Mouse (Mus musculus): ENCODE data around the gene Oxt.

Oxt gene

DNA sequence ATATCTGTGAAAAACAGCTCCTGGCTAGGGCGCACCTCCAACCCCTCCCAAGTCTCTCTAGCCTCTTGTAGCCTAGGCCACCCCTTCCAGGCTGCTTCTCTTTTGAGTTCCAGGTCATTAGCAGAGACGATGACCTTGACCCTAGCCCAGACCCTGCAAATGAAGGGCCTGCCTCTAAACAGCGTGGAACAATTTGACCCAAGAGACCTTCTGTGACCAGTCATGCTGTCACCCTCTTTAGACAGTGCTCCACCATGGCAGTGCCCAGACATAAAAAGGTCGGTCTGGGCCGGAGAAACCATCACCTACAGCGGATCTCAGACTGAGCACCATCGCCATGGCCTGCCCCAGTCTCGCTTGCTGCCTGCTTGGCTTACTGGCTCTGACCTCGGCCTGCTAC lies at the start of gene Oxt:
Gene Oxt (plus strand): TSS at position 301 of the 400 bp plus-strand sequence.
- no peak for DNase-seq

DNA sequence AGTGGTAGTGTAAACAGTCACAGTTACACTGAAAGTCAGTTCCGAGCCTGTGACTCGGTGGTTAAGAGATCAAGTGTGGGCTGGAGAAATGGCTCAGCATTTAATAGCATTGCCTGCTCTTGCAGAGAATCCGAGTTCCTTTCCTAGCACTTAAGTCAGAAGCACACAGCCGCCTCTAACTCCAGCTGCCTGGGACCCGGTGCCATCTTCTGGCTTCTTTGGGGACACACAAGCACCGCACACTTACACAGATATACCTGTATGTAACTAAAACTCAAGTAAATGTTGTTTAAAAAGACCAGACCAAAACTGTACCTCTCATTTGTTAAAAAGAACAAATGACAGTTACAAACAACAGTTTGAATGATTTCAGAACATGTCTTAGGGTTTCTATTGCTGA lies 47.5 kb upstream of the Oxt start:
- DNase-seq = no peak

DNA sequence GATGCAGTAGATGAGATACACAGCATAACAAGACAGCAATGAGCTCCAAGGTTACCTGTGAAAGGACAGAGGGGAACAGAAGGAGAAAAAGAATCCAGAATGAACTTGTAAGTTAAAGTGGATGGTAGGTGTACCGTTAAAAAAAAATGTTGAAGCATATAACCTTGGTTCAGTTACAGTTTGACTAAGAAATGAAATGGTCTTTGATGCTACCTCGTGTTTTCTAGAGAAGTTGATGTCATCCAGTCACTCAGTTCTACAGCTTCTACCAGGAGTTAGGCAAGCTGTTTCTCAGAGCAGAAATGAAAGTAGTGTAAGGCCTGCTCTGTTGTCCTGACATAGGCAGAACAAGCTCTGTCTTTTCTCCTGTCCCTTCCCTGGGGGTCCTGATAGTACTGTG lies 46.7 kb upstream of the Oxt start:
- no peak for DNase-seq

DNA sequence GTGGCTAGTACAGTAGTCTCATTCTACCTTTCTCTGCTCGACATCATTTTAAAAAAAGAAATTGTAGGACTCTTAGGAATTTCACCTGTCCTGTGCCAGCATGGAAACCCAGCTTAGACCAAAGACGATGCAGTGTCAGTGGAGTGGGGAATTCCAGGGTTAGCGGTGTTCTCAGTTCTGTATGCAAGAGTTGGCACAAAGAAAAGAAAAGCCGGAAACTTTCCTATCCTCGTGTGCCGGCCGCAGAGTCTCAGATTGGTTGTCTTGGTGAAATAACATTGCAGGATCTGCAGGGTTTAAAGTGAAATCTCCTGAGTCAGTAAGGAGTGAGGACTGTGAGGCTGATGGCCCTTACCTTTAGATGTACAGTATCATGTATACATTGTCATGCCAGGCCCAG lies 46.0 kb upstream of the Oxt start:
- DNase-seq = no peak

DNA sequence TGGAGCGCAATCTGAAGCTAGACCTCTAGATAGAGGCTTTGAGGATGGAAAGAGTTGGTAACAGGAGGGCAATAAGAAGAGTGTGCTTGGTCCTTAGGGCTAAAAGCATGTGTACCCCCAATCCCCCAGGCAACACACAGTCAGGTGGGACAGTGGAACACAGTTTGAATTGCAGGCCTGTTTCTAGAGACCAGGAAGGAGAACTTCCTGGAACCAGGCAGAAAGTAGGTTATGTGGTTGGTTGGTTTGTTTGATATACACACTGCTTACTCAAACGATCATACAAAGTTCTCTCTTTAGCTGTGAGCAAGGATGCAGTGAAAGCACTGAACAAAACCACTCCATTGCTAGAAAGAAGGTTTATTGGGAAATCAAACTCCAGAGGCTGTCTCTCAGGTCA lies 43.8 kb upstream of the Oxt start:
- DNase-seq = no peak

DNA sequence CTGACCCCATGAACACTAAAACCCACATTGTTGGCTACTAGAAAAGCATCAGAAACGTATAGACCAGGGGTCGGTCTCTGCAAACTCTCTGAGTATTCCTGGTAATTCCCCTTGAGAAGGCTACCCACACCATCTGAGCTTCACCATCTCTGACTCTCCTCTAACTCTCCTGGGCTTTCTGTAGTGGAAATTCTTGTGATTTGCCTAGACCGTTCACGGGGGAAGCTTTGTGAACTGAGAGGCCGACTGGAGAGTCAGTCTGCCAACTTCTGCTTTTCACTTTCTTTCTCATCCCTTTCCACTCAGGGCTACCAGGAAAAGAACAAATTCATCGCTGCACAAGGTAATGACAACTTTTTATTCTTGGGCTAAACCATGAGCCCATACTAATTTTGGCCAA lies 41.0 kb upstream of the Oxt start:
- DNase-seq = no peak

DNA sequence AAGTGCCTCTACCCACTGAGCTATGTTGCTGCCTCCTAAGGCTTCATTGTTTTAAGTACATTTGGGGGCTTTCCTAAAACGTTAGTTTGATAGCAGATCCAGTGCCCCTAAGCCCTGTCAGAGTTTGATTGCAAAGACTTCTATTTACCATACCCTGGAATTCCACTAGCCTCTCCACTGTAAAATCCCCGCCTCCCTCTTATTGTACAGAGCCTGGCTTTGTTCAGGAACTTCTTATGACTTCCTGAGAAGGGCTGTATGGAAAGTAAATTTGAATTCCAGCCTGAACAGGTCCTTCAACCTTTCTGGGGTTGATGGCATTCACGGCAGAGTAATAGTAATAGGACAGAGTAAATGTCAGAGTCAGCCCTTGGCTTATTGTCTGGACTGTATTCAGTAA lies 39.1 kb upstream of the Oxt start:
- no peak for DNase-seq

DNA sequence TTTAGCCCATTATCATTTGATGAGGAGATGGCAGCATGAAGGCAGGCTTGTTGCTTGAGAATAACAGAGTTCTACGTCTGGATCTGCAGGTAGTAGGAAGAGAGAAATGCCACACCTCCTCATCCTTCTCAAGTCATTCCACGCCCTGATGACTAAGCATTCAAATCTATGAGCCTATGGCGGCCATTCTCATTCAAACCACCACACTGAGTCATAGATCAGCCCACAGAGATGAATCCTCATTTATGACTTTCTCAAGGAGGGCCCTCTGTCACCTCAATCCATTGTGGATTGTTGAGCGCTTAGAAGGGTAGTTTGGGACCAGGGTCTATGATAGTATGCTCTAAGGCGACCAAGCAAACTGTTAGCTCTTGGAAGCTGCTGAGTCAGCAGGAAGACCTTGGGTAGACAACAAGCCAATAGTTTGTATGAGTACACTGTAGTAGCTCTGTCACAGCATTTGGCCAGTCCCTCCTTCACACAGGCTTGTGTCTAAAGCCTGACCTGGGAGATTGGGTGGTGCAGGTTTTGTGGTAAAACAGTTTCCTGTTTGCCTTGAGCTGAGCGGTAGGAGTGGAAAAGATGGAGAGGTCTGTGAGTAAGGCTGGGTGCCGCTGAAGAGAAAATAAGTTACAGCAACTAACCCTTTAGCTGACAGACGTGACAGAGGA lies 37.0 kb upstream of the Oxt start:
- DNase-seq = no peak

DNA sequence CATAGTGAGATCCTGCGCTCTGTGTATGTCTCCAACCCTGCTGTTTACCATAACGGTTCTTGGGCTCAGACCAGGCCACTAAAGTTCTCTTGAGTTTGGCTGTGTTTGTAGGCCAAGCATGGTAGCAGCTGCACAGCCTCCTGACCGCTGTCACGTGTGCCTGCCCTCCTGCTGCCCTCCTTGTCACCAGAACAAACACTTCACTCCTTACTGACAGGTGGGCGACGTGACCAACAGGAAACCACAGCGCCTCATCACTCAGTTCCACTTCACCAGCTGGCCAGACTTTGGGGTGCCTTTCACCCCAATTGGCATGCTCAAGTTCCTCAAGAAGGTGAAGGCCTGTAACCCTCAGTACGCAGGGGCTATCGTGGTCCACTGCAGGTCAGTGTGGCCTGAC lies 35.7 kb upstream of the Oxt start:
- no peak for DNase-seq

DNA sequence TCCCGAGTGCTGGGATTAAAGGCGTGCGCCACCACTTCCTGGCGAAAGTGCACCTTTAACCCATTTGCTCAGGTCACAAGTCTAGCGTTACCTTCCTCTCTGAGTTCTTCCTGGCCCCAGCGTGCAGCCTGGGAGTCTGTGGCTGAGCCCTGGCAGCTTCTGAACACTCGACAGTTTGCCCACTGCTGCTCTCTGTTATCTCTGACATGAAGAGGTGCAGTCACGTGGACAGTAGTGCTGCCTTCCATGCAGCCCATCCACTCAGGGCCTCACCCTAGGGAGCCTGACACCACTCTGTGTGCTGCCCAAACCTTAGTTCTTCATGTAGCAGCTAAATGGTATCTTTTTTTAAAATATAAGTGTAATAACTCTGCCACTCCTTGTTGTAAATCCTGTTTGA lies 29.0 kb upstream of the Oxt start:
- no peak for DNase-seq

DNA sequence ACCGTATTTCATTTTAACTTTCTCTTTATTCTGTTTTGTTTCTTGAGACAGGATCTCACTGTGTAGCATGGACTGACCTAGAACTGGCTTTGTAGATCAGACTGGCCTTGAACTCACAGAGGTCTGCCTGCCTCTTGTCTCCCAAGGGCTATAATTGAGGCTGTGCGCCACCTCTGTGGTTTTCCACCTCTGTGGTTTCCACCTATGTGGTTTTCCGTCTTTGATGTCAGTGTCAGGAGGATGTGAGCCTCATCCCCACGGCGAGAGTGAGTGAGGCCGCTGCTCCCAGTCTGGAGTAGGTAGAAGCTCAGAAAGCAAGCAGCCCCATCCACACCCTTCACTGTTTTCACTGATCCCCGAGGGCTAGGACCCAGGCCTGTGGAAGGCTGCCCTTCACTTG lies 21.1 kb upstream of the Oxt start:
- no peak for DNase-seq

DNA sequence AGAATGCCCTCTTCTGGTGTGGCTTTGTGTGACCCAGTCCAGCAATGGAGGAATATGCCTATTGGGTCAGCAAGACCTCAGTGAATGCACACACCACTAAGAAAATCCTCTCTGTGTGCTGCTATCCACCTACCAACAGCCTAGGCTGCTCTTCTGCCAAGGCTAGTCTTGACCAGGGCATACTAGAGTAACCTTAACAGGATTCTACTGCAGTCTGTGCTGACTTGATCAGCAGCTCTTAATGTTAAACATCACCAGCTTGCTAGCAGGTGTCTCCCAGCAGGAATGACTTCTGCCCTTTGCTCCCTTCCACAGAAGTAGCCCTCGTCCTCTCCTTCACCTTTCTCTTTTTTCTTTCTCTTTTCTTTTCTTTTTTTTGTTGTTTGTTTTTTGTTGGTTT lies 19.7 kb upstream of the Oxt start:
- DNase-seq = no peak

DNA sequence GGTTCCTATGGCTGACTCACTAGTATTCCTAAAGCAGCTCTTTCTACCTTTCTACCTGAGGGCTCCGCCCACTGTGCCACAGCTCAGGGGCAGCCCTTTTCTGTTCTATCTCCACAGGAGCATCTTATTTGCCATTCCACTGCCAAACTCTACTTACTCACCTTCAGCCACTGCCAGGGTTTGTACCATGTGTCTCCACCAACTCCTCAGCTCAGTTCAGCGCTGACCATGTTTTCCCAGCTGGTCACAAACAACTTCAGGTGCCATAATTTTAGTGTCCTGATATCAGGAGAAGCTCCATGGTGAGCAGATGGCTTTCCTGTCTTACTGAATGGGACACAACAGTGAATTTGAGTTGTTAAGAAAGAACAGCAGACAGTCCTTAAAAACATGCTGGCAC lies 18.5 kb upstream of the Oxt start:
- peak; percentile 34 to 35 for DNase-seq

DNA sequence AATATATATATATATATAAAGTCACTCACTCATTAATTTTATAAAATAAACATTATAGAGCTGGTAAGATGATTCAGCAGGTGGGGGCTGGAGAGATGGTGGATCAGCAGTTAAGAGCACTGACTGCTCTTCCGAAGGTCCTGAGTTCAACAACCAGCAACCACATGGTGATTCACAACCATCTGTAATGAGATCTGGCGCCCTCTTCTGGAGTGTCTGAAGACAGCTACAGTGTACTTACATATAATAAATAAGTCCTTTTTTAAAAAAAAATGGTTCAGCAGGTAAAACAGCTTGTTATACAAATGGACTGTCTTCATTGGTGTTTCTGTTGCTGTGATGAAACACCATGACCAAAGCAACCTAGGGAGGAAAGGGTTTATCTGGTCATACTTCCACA lies 18.0 kb upstream of the Oxt start:
- DNase-seq = no peak

DNA sequence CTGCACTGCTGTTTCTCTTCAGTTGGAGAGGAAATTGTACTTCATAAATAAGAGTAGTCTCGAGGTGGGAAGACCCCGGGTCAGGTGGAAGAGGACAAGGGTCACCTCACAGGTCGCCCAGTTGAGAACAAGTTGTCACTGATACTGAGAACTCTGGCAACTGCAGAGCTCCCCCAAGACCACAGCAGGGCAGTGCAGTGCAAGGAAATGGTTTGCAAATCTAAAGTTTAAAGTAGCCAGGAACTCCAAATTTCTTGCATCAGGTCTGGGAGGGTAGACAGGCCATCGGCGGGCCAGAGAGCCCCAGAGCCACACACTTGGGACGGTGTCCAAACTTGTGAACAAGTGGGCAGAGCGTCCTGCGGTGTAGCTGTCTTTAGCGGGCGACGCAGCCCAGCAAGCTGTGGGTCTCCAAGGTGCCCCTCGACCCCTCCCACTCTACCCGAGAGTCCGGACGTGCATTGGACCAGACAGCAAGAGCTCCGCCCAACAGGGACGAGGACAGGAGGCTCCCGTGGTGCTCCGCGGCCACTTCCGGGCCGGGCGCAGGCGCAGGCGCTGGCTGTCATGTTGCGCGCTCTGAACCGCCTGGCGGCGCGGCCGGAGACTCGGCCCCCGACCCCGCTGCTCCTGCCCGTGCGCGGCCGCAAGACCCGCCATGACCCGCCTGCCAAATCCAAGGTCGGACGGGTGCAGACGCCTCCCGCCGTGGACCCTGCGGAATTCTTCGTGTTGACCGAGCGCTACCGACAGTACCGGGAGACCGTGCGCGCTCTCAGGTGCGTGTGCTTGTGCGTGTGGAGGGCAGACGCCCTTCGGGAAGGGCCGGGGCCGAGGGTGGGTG lies 12.5 kb upstream of the Oxt start, which contains the start of gene Mrps26:
Gene Mrps26 (plus strand): TSS at position 531 of the 844 bp plus-strand sequence.
- peak; percentile 89 to 94 for DNase-seq

DNA sequence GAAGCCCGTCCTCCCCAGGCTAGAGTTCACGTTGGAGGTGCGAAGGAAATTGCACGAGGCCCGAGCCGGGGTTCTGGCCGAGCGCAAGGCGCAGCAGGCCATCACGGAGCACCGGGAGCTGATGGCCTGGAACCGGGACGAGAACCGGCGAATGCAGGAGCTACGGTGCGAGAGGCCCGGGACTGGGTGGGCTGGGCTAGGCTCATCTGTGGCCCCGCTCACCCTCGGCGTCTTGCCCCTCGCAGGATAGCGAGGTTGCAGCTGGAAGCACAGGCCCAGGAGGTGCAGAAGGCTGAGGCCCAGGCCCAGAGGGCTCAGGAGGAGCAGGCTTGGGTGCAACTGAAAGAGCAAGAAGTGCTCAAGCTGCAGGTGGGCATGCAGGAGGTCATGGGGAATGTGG lies 11.9 kb upstream of the Oxt start:
- DNase-seq = no peak

DNA sequence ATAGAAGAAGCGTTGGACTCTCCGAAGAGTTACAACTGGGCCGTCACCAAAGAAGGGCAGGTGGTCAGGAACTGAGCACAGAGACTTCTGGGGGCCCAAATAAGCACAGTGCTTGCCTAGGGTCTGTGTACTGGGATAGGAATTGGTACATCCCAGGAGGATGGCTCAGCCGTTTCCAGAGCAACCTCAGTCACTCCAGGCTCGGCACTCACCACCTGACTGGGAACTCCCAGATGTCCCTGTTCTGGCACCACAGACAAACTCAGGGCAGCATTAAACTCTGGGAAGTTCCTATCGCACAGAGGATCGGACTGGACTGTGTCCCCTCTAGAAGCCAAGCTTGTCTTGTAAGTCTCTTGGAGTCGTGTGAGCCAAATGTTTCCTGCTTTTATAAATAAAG lies 11.0 kb upstream of the Oxt start:
- DNase-seq = no peak

DNA sequence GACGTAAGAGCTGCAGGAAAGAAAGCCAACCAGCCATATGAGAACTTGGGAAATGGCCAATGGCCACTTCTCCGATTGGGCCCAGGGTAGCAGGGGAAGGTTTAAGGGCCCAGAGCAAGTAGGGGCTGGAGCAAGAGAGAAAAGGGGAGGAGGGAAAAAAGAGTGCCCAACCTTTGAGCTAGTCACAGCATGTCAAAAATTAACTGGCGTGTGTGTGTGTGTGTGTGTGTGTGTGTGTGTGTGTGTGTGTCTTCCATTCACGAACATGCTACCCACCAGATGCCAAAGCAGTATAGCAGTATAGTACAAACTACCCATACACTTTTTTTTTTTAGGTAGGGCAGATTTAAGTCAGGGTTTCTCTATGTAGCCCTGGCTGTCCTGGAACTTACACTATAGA lies 7.1 kb upstream of the Oxt start:
- DNase-seq = no peak

DNA sequence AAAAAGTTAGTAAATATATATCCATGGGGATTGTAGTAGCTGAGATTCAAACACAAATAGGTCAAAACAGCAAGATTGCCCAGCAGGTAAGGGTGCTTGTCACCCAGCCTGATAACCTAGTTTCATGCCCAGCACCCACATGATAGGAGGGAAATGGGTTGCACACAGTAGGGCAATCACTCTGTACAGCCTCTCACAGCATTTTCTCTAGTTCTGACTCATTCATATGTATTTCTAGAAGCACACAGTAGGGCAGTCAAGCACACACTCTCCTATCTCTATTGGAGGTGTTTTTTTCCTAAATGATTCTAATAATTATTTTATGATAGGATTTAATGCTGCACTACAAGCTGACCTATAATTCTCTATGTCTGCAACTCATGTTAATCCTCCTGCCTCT lies 6.0 kb upstream of the Oxt start:
- DNase-seq = no peak

DNA sequence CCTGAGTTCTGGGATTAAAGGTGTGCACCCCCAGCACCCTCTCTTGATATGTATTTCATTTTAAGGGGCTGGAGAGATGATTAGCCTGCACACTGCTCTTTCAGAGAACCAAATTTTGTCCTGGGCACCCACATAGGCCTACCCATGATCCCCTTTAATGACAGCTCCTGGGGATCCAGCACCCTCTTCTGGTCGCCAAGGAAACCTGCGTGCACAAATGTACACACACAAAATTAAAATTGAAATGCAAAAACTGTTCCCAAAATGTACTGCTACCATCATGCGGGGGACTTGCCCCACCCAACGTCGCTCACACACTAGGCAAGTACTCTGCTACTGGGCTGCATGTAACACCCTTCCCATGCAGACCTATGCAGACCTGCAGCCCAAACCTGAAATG lies 1.0 kb upstream of the Oxt start:
- no peak for DNase-seq

DNA sequence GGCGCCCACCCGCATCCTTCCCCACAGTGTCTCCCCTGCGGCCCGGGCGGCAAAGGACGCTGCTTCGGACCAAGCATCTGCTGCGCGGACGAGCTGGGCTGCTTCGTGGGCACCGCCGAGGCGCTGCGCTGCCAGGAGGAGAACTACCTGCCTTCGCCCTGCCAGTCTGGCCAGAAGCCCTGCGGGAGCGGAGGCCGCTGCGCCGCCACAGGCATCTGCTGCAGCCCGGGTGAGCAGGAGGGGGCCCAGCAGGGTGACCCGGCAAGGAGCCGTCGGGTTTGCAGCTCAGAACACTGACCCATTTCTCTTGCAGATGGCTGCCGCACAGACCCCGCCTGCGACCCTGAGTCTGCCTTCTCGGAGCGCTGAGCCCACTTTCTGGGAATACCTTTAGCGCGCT lies 591 bp downstream of the Oxt start:
- peak; percentile 40 to 47 for DNase-seq

DNA sequence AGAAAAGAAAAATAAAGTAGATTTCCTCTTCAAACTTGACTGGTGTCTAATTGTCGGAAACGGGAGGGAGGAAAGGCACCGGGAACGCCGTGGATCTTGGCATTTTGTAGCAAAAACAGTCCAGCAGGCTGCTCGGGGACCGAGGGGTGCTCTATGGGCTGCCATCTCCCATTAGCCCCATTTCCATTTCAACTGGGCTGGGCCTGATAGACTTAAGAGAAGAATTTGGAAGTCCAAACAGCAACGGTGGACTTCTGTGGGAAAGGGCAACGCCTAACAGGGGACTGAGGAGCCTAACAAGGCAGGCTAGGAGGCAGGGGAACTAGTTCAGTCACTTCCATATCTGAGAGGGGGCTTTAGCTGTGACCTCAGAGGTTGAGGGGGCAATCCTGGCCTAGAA lies 1.0 kb downstream of the Oxt start:
- no peak for DNase-seq

DNA sequence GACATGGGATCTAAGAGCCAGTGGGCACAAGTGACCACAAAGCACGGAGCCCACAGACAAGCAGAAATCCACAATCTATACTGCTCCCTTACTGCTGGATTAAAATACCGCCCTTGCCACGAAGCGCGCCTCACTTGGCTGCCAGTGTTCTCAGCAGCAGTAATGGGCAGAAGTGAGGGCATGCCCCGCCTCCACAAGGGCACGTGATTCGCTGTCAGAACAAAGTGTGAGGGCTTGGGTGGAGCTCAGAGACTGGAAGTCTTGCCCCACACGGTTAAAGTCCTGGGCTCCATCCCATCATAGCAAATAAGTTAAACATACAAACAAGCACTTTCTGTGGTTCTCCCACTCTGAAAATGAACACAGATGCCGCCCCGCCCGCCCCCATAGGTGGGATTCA lies 1.7 kb downstream of the Oxt start:
- no peak for DNase-seq

DNA sequence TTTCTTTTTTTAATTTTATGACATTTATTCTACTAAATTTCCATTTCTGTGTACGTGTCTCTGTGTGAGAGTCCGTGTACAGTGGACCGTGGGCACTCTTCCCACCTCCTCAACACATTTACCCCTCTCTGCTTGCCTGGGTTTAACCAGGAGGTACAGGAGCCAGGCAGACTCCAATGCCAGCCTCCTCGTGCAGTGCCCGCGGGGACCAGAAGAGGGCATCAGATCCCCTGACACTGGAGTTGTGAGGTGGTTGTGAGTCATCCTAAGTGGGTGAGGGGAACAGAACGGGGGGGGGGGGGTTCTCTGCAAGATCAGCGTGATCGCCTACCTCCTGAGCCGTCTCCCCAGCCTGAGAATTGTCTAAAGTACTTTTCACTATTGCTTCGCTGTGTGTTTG lies 2.2 kb downstream of the Oxt start:
- peak; percentile 75 to 76 for DNase-seq

DNA sequence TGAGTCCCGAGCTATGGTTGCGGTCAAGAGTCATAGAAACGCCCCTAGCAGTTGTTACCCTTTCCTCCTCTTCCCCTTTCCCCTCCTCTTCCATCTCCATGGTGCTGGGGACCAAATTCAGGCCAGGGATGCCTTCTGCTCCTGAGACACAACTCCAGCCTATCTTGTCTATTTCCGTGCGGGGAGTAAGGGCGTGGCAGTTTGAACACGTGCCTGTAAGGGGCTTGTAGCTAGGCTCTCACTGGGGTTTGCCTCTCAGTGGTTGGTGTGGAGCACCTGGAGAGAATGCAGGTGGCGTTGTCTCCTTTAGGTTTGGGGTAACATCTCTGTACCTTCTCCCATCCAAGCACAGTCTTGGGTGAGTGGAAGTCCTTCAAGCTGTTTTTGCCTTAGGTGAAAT lies 3.8 kb downstream of the Oxt start:
- no peak for DNase-seq

All from cerebellum, postnatal 36 days (tissue).